Mouse (Mus musculus) CH12.LX (cell line): Measurements from ENCODE around the gene 4930572O03Rik. TPM values are rescaled to one million over a fixed set of nuclear protein-coding genes. Genes with fewer than 3 reads are reported as not detected.
"Not testable (repeated sequence)": the region's sequence is repeated elsewhere in the genome, so short reads cannot be mapped to it uniquely, and the experiment has no call there.

Source experiments
- DNase-seq: peaks from one replicate; pipeline ENCODE4 v3.0.0-alpha.2; 2013; ENCODE audit errors: extremely low read depth
- H3K27ac ChIP-seq: 2 replicates; pipeline ENCODE4 v1.5.1; 2012; ENCODE audit warnings: low read depth, mild to moderate bottlenecking, control low read depth, moderate library complexity; ENCODE audit not compliant: insufficient read depth
- H3K27me3 ChIP-seq: replicated peaks from 2 replicates; pipeline ENCODE3; 2012; ENCODE audit warnings: inconsistent platforms
- H3K36me3 ChIP-seq, 2 experiments: replicated peaks in 1 of 2; 2 replicates each; pipeline versions ENCODE3 to v1.6.1; 2012; ENCODE audit warnings: inconsistent platforms in 1 of 2, low read length in 1 of 2, mild to moderate bottlenecking in 1 of 2, mixed read lengths in 1 of 2, moderate library complexity in 1 of 2; ENCODE audit not compliant: control insufficient read depth in 1 of 2, insufficient read depth in 1 of 2
- H3K4me1 ChIP-seq, 2 experiments: 2 replicates each; pipeline ENCODE4 v1.6.1; 2012; ENCODE audit warnings: inconsistent platforms in 1 of 2, moderate library complexity in 1 of 2; ENCODE audit not compliant: insufficient read depth in 2 of 2, control insufficient read depth in 1 of 2
- H3K4me2 ChIP-seq: 2 replicates; pipeline ENCODE4 v1.6.1; 2012; ENCODE audit warnings: low read depth, mild to moderate bottlenecking, control low read depth; ENCODE audit not compliant: poor library complexity, insufficient read depth, severe bottlenecking
- H3K4me3 ChIP-seq, 3 experiments: fragments of 150-350 bp in 1 of 3; sonication (generic) in 1 of 3; replicated peaks in 1 of 3; 2 replicates each; pipeline versions ENCODE3 to v1.5.1; 2011 to 2012; ENCODE audit warnings: low read depth in 2 of 3, low read length in 2 of 3, mild to moderate bottlenecking in 2 of 3, moderate library complexity in 2 of 3, control low read depth in 1 of 3, improper control_type of control experiment in 1 of 3, inconsistent platforms in 1 of 3, mixed read lengths in 1 of 3; ENCODE audit not compliant: poor library complexity in 1 of 3
- H3K79me2 ChIP-seq: replicated peaks from 2 replicates; pipeline ENCODE4 v1.6.1; 2012; ENCODE audit warnings: mild to moderate bottlenecking, moderate library complexity; ENCODE audit not compliant: control insufficient read depth, poor library complexity, insufficient read depth, severe bottlenecking; ENCODE audit errors: extremely low read depth
- H3K9ac ChIP-seq: 2 replicates; pipeline ENCODE4 v1.6.1; 2012; ENCODE audit warnings: low read depth, mild to moderate bottlenecking, control low read depth, moderate library complexity; ENCODE audit not compliant: insufficient read depth
- H3K9me3 ChIP-seq: replicated peaks from 2 replicates; pipeline ENCODE3; 2012; ENCODE audit warnings: low read length, inconsistent platforms, mixed read lengths
- dilution Hi-C: fragments of 300-500 bp; cut with MboI; formaldehyde crosslinking; loops from 2 replicates; pipeline ENCODE4 v1.14.3; 2020; ENCODE audit warnings: low sequenced_read_pairs; ENCODE audit not compliant: extremely low pct_unique_long_range_greater_than_20kb, extremely low pct_ligation_motif_present
- in situ Hi-C: fragments of 300-500 bp; cut with MboI; formaldehyde crosslinking; loops from 3 replicates; pipeline ENCODE4 v1.14.3; 2019; ENCODE audit warnings: low sequenced_read_pairs, low pct_ligation_motif_present, low pct_unique_long_range_greater_than_20kb, mixed read lengths
- polyA plus RNA-seq: library from polyadenylated mRNA; unstranded; fragments of >175 nt; gene quantifications from 2 replicates; pipeline ENCODE4 v1.2.1, GENCODE M21; 2012; ENCODE audit warnings: low read depth; ENCODE audit not compliant: insufficient read length
- total RNA-seq, 2 experiments: library from RNA; depleted of rRNA; stranded (reverse); fragments of 300-350 nt in 1 of 2; fragments of >200 nt in 1 of 2; gene quantifications; 2 replicates each; pipeline ENCODE4 v1.2.3; 2012 to 2014

Gene 4930572O03Rik
- total and polyA plus RNA-seq, 3 experiments = not detected

DNA sequence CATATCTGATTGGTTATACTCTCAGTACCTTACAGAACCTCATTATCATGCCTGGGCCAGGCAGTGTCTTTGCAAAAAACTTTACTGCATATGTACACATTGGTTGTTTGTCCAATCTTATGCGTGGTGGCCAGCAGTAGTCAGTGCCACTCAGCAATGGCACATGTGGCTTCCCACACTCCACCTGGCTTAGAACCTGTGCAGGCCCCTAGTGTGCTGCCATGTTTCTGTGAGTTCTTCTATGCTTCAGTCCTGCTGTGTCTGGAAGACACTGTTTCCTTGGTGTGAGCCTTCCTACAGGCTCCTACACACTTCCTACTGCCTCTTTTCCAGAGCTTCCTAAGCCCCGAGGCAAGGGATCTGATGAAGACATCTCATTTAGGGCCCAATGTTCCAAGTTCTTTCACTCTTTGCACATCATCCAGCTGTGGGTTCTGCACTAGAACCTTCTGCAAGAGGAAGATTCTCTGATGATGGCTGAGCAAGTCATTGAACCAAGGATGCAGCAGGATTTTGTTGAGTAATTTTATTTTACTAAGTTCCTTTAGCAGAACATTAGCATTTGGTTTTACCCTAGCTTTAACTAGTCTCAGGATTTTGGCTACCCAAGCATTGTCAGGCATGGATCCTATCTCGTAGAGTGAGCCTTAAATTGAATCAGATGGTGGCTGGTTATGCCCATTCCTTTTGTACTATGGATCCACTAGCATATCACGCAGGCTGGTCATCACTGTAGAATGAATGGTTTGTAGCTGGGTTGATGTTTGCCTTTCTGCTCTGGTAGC lies 32.2 kb upstream of the 4930572O03Rik start:
- dilution Hi-C loops, H3K27ac ChIP-seq, H3K36me3 ChIP-seq, H3K4me3 ChIP-seq, DNase-seq, H3K79me2 ChIP-seq, H3K9me3 ChIP-seq, H3K27me3 ChIP-seq, in situ Hi-C loops, H3K4me2 ChIP-seq, H3K9ac ChIP-seq, H3K4me1 ChIP-seq: not testable (repeated sequence)

GRCm38 (mm10) chr5:15681301-15682035 lies 24.6 kb upstream of the 4930572O03Rik start:
- H3K27ac ChIP-seq, H3K9me3 ChIP-seq, H3K4me2 ChIP-seq, H3K27me3 ChIP-seq, dilution Hi-C loops, H3K4me3 ChIP-seq, in situ Hi-C loops, H3K36me3 ChIP-seq, H3K9ac ChIP-seq, H3K4me1 ChIP-seq, DNase-seq, H3K79me2 ChIP-seq: not testable (repeated sequence)

DNA sequence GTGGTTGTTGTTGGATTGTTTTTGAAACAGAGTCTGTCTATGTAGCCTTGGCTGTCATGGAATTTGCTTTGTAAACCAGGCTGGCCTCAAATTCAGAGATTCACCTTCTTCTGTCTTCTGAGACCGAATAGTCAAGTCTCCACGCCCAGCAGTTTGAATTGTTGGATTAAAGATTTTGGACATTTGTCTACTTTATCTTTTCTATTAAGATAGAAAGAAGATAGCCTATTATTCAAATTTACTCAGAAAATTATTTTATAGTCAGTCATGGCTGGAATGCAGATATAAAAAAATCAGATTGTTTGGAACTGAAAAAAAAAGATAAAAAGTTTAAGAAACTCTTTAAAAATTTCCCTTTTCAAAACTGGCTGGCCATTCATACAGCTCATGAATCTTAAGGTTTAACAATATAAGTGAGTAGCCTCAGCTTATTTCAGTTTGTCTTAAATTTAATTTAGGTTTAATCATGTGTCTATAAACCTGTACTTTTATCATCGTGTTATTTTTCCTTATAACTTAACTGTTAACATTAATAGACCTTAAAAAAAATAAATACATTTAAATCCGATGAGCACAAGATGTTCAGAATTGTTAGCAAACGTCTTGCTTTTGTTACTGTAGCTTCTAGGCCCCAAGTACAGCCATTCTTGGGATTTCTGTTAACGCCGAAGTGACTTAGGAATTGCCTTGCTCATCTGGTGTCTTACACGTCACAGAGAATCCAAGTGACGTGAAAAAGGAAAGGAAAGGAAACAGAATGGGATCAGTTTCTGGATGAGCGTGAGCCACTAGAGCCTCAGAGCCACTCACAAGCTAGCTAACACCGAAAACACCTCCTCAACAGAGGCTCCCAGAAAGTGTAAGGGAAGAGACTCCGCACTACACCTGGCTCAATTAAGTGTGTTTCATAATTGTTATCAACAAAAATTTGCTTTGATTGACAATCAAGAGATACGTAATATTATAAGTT lies 23.4 kb upstream of the 4930572O03Rik start:
- H3K79me2 ChIP-seq, H3K27me3 ChIP-seq, H3K9me3 ChIP-seq, H3K4me2 ChIP-seq, DNase-seq, H3K9ac ChIP-seq, in situ Hi-C loops, dilution Hi-C loops, H3K27ac ChIP-seq, H3K36me3 ChIP-seq, H3K4me3 ChIP-seq, H3K4me1 ChIP-seq: not testable (repeated sequence)

GRCm38 (mm10) chr5:15678907-15679306 lies 22.0 kb upstream of the 4930572O03Rik start:
- H3K9ac ChIP-seq, H3K9me3 ChIP-seq, H3K4me3 ChIP-seq, H3K4me1 ChIP-seq, H3K36me3 ChIP-seq, dilution Hi-C loops, H3K27me3 ChIP-seq, H3K4me2 ChIP-seq, DNase-seq, H3K79me2 ChIP-seq, H3K27ac ChIP-seq, in situ Hi-C loops: not testable (repeated sequence)

GRCm38 (mm10) chr5:15677750-15678149 lies 20.9 kb upstream of the 4930572O03Rik start:
- dilution Hi-C loops = not testable (repeated sequence)

More at GRCm38 (mm10) chr5:15677750-15678149, 20.9 kb upstream of the 4930572O03Rik start:
- H3K36me3 ChIP-seq, H3K4me1 ChIP-seq, H3K79me2 ChIP-seq, in situ Hi-C loops, DNase-seq, H3K27ac ChIP-seq, H3K9ac ChIP-seq, H3K4me2 ChIP-seq, H3K27me3 ChIP-seq, H3K4me3 ChIP-seq, H3K9me3 ChIP-seq: not testable (repeated sequence)
